Mouse (Mus musculus) gastrocnemius, postnatal 10 days (tissue): Measurements from ENCODE around the gene Efna5. TPM values are rescaled to one million over a fixed set of nuclear protein-coding genes. Genes with fewer than 3 reads are reported as not detected.

Experiments used
- DNase-seq: peaks from one replicate; pipeline ENCODE4 v3.0.0; 2021; ENCODE audit warnings: mixed read lengths
- long read RNA-seq, 2 experiments: library from polyadenylated mRNA; stranded (forward); transcript quantifications; one replicate each; pipeline ENCODE4 v2.0.0; 2021
- total RNA-seq, 2 experiments: library from RNA; stranded (reverse); gene quantifications; 2 replicates each; pipeline ENCODE4 v1.2.3; 2021

Gene Efna5
- 1 to 10 TPM; 2.2 to 3.8 TPM for total RNA-seq
- long read RNA-seq, experiment 1: 0 reads
- long read RNA-seq, experiment 2: 0 reads

GRCm38 (mm10) chr17:62881176-62881790 is at the start of gene Efna5:
Gene Efna5, minus strand, starts transcription at chr17:62881317.
- peak; percentile 41 for DNase-seq

GRCm38 (mm10) chr17:62915304-62915703 is 34.2 kb upstream of the Efna5 start:
- DNase-seq: no peak

GRCm38 (mm10) chr17:62905692-62906445 is 24.8 kb upstream of the Efna5 start:
- DNase-seq: no peak

- DNase-seq: no peak
Measured at GRCm38 (mm10) chr17:62899066-62899465, 17.9 kb upstream of the Efna5 start.

- no peak for DNase-seq
Measured at GRCm38 (mm10) chr17:62889991-62890390, 8.9 kb upstream of the Efna5 start.

GRCm38 (mm10) chr17:62884129-62884506 is 3.0 kb upstream of the Efna5 start:
- peak; percentile 86 for DNase-seq

- peak; percentile 41 for DNase-seq
Measured at GRCm38 (mm10) chr17:62883476-62884128, 2.5 kb upstream of the Efna5 start.

GRCm38 (mm10) chr17:62882726-62883475 is 1.8 kb upstream of the Efna5 start:
- peak; percentile 67 for DNase-seq

GRCm38 (mm10) chr17:62881791-62882725 is 941 bp upstream of the Efna5 start:
- peak; percentile 44 for DNase-seq

- peak; percentile 37 for DNase-seq
Measured at GRCm38 (mm10) chr17:62880311-62881175, 574 bp downstream of the Efna5 start.

GRCm38 (mm10) chr17:62879526-62880310 is 1.4 kb downstream of the Efna5 start:
- DNase-seq: peak; percentile 16

GRCm38 (mm10) chr17:62875727-62876126 is 5.4 kb downstream of the Efna5 start:
- no peak for DNase-seq

GRCm38 (mm10) chr17:62871928-62872327 is 9.2 kb downstream of the Efna5 start:
- no peak for DNase-seq

- DNase-seq: no peak
Measured at GRCm38 (mm10) chr17:62871191-62871590, 9.9 kb downstream of the Efna5 start.

- DNase-seq: no peak
Measured at GRCm38 (mm10) chr17:62870446-62870845, 10.7 kb downstream of the Efna5 start.

GRCm38 (mm10) chr17:62864966-62865365 is 16.2 kb downstream of the Efna5 start:
- DNase-seq: no peak

- no peak for DNase-seq
Measured at GRCm38 (mm10) chr17:62863004-62863403, 18.1 kb downstream of the Efna5 start.

- no peak for DNase-seq
Measured at GRCm38 (mm10) chr17:62862298-62862999, 18.7 kb downstream of the Efna5 start.

GRCm38 (mm10) chr17:62857275-62857674 is 23.8 kb downstream of the Efna5 start:
- DNase-seq: no peak
